Mouse (Mus musculus) G1E (cell line): ENCODE measurements around the gene Osm.

Experiments
- CTCF ChIP-seq: IDR thresholded peaks from 2 replicates; pipeline ENCODE4 v1.5.1; 2012; ENCODE audit warnings: low read depth, low read length, inconsistent platforms, mixed read lengths
- GATA1 ChIP-seq: IDR thresholded peaks from 2 replicates; pipeline ENCODE4 v1.6.1; 2012; ENCODE audit warnings: borderline replicate concordance, low read length, inconsistent platforms, mixed read lengths
- GATA2 ChIP-seq: IDR thresholded peaks from 2 replicates; pipeline ENCODE4 v1.6.1; 2012; ENCODE audit warnings: low read depth, low read length, inconsistent platforms, borderline replicate concordance
- POLR2AphosphoS5 ChIP-seq: IDR thresholded peaks from 2 replicates; pipeline ENCODE4 v1.6.1; 2012; ENCODE audit warnings: low read depth, low read length, inconsistent platforms; ENCODE audit not compliant: insufficient replicate concordance
- TAL1 ChIP-seq: conservative IDR thresholded peaks from 2 replicates; pipeline ENCODE4 v1.6.1; 2012; ENCODE audit warnings: low read depth, low read length, inconsistent platforms, mixed read lengths

DNA sequence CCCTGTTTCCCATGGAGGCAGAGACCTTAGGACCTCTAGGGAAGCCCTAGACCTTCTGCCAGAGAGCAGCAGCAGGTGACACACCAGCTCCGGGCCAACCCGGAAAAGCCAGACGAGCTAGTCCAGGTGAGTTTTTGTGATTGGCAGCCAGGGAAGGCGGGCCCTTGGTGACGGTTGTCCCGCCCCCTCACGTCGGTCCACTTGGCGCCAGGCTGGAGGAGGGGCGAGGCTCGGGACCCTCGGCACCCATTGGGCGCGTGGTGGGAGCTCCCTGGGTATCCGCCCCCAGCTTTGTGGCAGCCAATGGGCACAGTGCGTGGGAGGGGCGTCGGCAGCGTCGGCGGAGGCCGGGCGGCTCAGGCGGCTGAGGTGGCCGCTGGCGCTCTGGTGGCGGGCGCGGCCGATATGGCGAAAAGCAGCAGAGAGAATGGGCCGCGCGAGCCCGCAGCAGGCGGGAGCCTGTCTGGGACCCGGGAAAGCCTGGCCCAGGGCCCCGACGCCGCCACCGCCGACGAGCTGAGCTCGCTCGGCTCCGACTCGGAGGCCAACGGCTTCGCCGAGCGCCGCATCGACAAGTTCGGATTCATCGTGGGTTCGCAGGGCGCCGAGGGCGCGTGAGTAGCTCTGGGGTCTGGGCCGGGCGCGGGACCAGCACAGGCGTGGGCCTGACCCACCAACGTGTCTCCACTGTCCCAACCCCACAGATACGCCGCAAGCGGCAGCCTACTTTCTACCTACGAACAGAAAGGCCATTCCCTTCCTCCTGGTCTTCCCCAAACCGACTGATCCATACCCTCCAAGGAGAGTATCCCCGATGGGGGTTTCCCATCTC lies 49.5 kb upstream of the Osm start, which contains the start of gene Tbc1d10a:
- TF ChIP-seq GATA1, result no peak
- no peak for TF ChIP-seq CTCF
- TF ChIP-seq TAL1, result no peak
- no peak for TF ChIP-seq GATA2
- TF ChIP-seq POLR2AphosphoS5, result no peak
